Mouse (Mus musculus): ENCODE measurements around the gene Tesc. TPM values are rescaled to one million over a fixed set of nuclear protein-coding genes. Genes with fewer than 3 reads are reported as not detected.

The Tesc gene
- total and polyA plus RNA-seq, 2 experiments from 2014 or later: 3.8 to 6.9 TPM

GRCm38 (mm10) chr5:118065516-118066255, 38.1 kb downstream of the Tesc start:
- Histone ChIP-seq H3K9ac (replicated peaks; ENCODE audit: low read length) (no peak overlapping the region), H3K4me1 (ENCODE audit: insufficient read depth, low read length) (peaks cover 35% of the 10 kb centered on the region), H3K36me3 (ENCODE audit: insufficient read depth, low read length) (peaks cover 9% of the 10 kb centered on the region; the same call in 1 of the 2 replicates), H3K27me3 (ENCODE audit: insufficient read depth, low read length) (no peaks in the 10 kb centered on the region), H3K9me3 (ENCODE audit: low read length) (no peaks in the 10 kb centered on the region), H3K27ac (peak overlapping the region; percentile 69; the same call in 1 of the 2 replicates), H3K4me3 (ENCODE audit: low read length) (no peak overlapping the region), H3K4me2 (ENCODE audit: low read depth, low read length) (no peak overlapping the region)
- DNase-seq (ENCODE audit: low spot score) (peak; percentile 49), ATAC-seq (peak; percentile 19; the same call in 1 of the 2 replicates)
- TF ChIP-seq CTCF (IDR thresholded peaks at IDR 0.05; ENCODE audit: low read depth): no peak
- 58% methylated on average over 19 of the region's 19 CpGs for WGBS

GRCm38 (mm10) chr5:118066828-118067227, 39.3 kb downstream of the Tesc start:
- H3K36me3 ChIP-seq (ENCODE audit: insufficient read depth, low read length): peaks cover 12% of the 10 kb centered on the region; the same call in 1 of the 2 replicates
- H3K4me2 ChIP-seq (ENCODE audit: low read depth, low read length): no peak overlapping the region
- 57% methylated on average over 5 of the region's 5 CpGs for WGBS
- no peak overlapping the region for H3K4me3 ChIP-seq (ENCODE audit: low read length)
- peak overlapping the region; percentile 69; the same call in 1 of the 2 replicates for H3K27ac ChIP-seq
- peak; percentile 4; the same call in 1 of the 2 replicates for ATAC-seq
- peak; percentile 77 for TF ChIP-seq CTCF (IDR thresholded peaks at IDR 0.05; ENCODE audit: low read depth)
- no peaks in the 10 kb centered on the region for H3K27me3 ChIP-seq (ENCODE audit: insufficient read depth, low read length)
- H3K9ac ChIP-seq (replicated peaks; ENCODE audit: low read length): no peak overlapping the region
- no peaks in the 10 kb centered on the region for H3K9me3 ChIP-seq (ENCODE audit: low read length)
- DNase-seq (ENCODE audit: low spot score): peak; percentile 70
- peaks cover 35% of the 10 kb centered on the region for H3K4me1 ChIP-seq (ENCODE audit: insufficient read depth, low read length)

- Histone ChIP-seq H3K27ac (no peak overlapping the region), H3K9ac (replicated peaks; ENCODE audit: low read length) (no peak overlapping the region), H3K4me3 (ENCODE audit: low read length) (no peak overlapping the region), H3K4me2 (ENCODE audit: low read depth, low read length) (no peak overlapping the region), H3K4me1 (ENCODE audit: insufficient read depth, low read length) (peaks cover 34% of the 10 kb centered on the region), H3K36me3 (ENCODE audit: insufficient read depth, low read length) (peaks cover 15% of the 10 kb centered on the region; the same call in 1 of the 2 replicates), H3K9me3 (ENCODE audit: low read length) (no peaks in the 10 kb centered on the region), H3K27me3 (ENCODE audit: insufficient read depth, low read length) (no peaks in the 10 kb centered on the region)
- DNase-seq (ENCODE audit: low spot score) (no peak), ATAC-seq (no peak)
- no peak for TF ChIP-seq CTCF (IDR thresholded peaks at IDR 0.05; ENCODE audit: low read depth)
- 75% methylated on average over 4 of the region's 4 CpGs for WGBS
These were observed 40.0 kb downstream of the Tesc start for GRCm38 (mm10) chr5:118067572-118067971.

GRCm38 (mm10) chr5:118067984-118068494, 40.5 kb downstream of the Tesc start:
- Histone ChIP-seq H3K9me3 (ENCODE audit: low read length) (no peaks in the 10 kb centered on the region), H3K27me3 (ENCODE audit: insufficient read depth, low read length) (no peaks in the 10 kb centered on the region), H3K4me1 (ENCODE audit: insufficient read depth, low read length) (peaks cover 30% of the 10 kb centered on the region), H3K36me3 (ENCODE audit: insufficient read depth, low read length) (peaks cover 15% of the 10 kb centered on the region; the same call in 1 of the 2 replicates), H3K4me3 (ENCODE audit: low read length) (no peak overlapping the region), H3K4me2 (ENCODE audit: low read depth, low read length) (no peak overlapping the region), H3K9ac (replicated peaks; ENCODE audit: low read length) (no peak overlapping the region), H3K27ac (no peak overlapping the region)
- 89% methylated on average over 9 of the region's 9 CpGs for WGBS
- no peak for DNase-seq (ENCODE audit: low spot score)
- no peak for ATAC-seq
- no peak for TF ChIP-seq CTCF (IDR thresholded peaks at IDR 0.05; ENCODE audit: low read depth)

- no peak overlapping the region for H3K27ac ChIP-seq
- WGBS: 36% methylated on average over 9 of the region's 9 CpGs
These were observed 41.8 kb downstream of the Tesc start for GRCm38 (mm10) chr5:118069315-118069714.

GRCm38 (mm10) chr5:118071766-118072165, 44.2 kb downstream of the Tesc start:
- Histone ChIP-seq H3K4me2 (ENCODE audit: low read depth, low read length) (no peak overlapping the region), H3K27me3 (ENCODE audit: insufficient read depth, low read length) (no peaks in the 10 kb centered on the region), H3K9me3 (ENCODE audit: low read length) (no peaks in the 10 kb centered on the region), H3K36me3 (ENCODE audit: insufficient read depth, low read length) (peaks cover 15% of the 10 kb centered on the region; the same call in 1 of the 2 replicates), H3K9ac (replicated peaks; ENCODE audit: low read length) (no peak overlapping the region), H3K4me3 (ENCODE audit: low read length) (no peak overlapping the region), H3K4me1 (ENCODE audit: insufficient read depth, low read length) (peaks cover 8% of the 10 kb centered on the region; the same call in 1 of the 2 replicates), H3K27ac (no peak overlapping the region)
- 0 out of 2 replicates have a peak, but pooled peaks have one; percentile 20 for TF ChIP-seq CTCF (IDR thresholded peaks at IDR 0.05; ENCODE audit: low read depth)
- DNase-seq (ENCODE audit: low spot score) (no peak), ATAC-seq (no peak)
- 64% methylated on average over 5 of the region's 5 CpGs for WGBS

More at GRCm38 (mm10) chr5:118069315-118069714, 41.8 kb downstream of the Tesc start:
- H3K9me3 ChIP-seq (ENCODE audit: low read length): no peaks in the 10 kb centered on the region
- H3K27me3 ChIP-seq (ENCODE audit: insufficient read depth, low read length): no peaks in the 10 kb centered on the region
- peaks cover 22% of the 10 kb centered on the region for H3K4me1 ChIP-seq (ENCODE audit: insufficient read depth, low read length)
- H3K4me3 ChIP-seq (ENCODE audit: low read length): no peak overlapping the region
- DNase-seq (ENCODE audit: low spot score) (peak; percentile 86), ATAC-seq (peak; percentile 29; the same call in 1 of the 2 replicates)
- peak; percentile 97 for TF ChIP-seq CTCF (IDR thresholded peaks at IDR 0.05; ENCODE audit: low read depth)
- no peak overlapping the region for H3K4me2 ChIP-seq (ENCODE audit: low read depth, low read length)
- H3K36me3 ChIP-seq (ENCODE audit: insufficient read depth, low read length): peaks cover 15% of the 10 kb centered on the region; the same call in 1 of the 2 replicates
- H3K9ac ChIP-seq (replicated peaks; ENCODE audit: low read length): 0 out of 2 replicates have a peak overlapping the region, but pooled peaks have one; percentile 17
